Mouse (Mus musculus) spleen, adult 2 months (tissue): ENCODE measurements around the gene Ifnl3. TPM values are rescaled to one million over a fixed set of nuclear protein-coding genes. Genes with fewer than 3 reads are reported as not detected.
"Not testable (repeated sequence)": the region's sequence is repeated elsewhere in the genome, so short reads cannot be mapped to it uniquely, and the experiment has no call there.

Source experiments
- DNase-seq, 2 experiments: peaks; one replicate each; pipeline versions ENCODE4 v3.0.0 to v3.0.0-alpha.2; 2012 to 2021; ENCODE audit warnings: low spot score in 2 of 2, low read depth in 1 of 2
- H3K27ac ChIP-seq: fragments of 200-500 bp; 2 replicates; pipeline ENCODE4 v1.5.1; 2012; ENCODE audit warnings: low read length, inconsistent platforms; ENCODE audit not compliant: insufficient read depth
- H3K27me3 ChIP-seq: fragments of 200-500 bp; 2 replicates; pipeline ENCODE4 v1.6.1; 2012; ENCODE audit warnings: mild to moderate bottlenecking, moderate library complexity, low read length, inconsistent platforms; ENCODE audit not compliant: control insufficient read depth, insufficient read depth
- H3K36me3 ChIP-seq: fragments of 200-500 bp; 2 replicates; pipeline ENCODE4 v1.6.1; 2012; ENCODE audit warnings: mild to moderate bottlenecking, low read length, inconsistent platforms; ENCODE audit not compliant: control insufficient read depth, insufficient read depth
- H3K4me1 ChIP-seq: fragments of 200-500 bp; 2 replicates; pipeline ENCODE4 v1.6.1; 2011; ENCODE audit warnings: inconsistent platforms; ENCODE audit not compliant: control insufficient read depth, insufficient read depth, insufficient read length
- H3K4me3 ChIP-seq: fragments of 200-500 bp; 2 replicates; pipeline ENCODE4 v1.5.1; 2011; ENCODE audit warnings: mild to moderate bottlenecking, inconsistent platforms; ENCODE audit not compliant: insufficient read depth, insufficient read length; ENCODE audit errors: extremely low read depth
- CTCF ChIP-seq: fragments of 200-500 bp; IDR thresholded peaks from 2 replicates; pipeline ENCODE4 v1.5.1; 2011; ENCODE audit warnings: mild to moderate bottlenecking, inconsistent platforms; ENCODE audit not compliant: insufficient read depth, insufficient read length, insufficient replicate concordance; ENCODE audit errors: extremely low read depth
- POLR2A ChIP-seq: fragments of 200-500 bp; IDR thresholded peaks from 2 replicates; pipeline ENCODE4 v1.6.1; 2011; ENCODE audit warnings: low read depth, low read length, inconsistent platforms
- WGBS: fragments of 180-500 bp; shearing (Covaris S2); methylation state at CpG from one replicate; pipeline ENCODE4 v1.1.7; 2018; 5-methylcytosine and 5-hydroxymethylcytosine counted together
- polyA plus RNA-seq: library from polyadenylated mRNA; depleted of rRNA; stranded (reverse); fragments of >200 nt; gene quantifications from 2 replicates; pipeline ENCODE4 v1.2.3, GENCODE M21; 2012

The Ifnl3 gene
- polyA plus RNA-seq, 1 experiment = not detected

- H3K4me1 ChIP-seq = no peaks in the 10 kb centered on the region
- H3K27me3 ChIP-seq = peaks cover 1% of the 10 kb centered on the region; the same call in 1 of the 2 replicates
- 12% methylated on average over 10 of the region's 10 CpGs for WGBS
- TF ChIP-seq POLR2A (no peak), CTCF (peak; percentile 31; the same call in 1 of the 2 replicates)
- H3K27ac ChIP-seq = no peak overlapping the region
- no peak overlapping the region for H3K4me3 ChIP-seq
- H3K36me3 ChIP-seq = no peaks in the 10 kb centered on the region
- DNase-seq = peak; percentile 17 to 44
These were observed 32.2 kb upstream of the Ifnl3 start for GRCm38 (mm10) chr7:28490410-28490809.

- Histone ChIP-seq H3K36me3 (no peaks in the 10 kb centered on the region), H3K27me3 (peaks cover 1% of the 10 kb centered on the region; the same call in 1 of the 2 replicates), H3K27ac (no peak overlapping the region), H3K4me3 (no peak overlapping the region), H3K4me1 (no peaks in the 10 kb centered on the region)
- no peak for TF ChIP-seq CTCF
- TF ChIP-seq POLR2A = no peak
- WGBS = 50% methylated on average over 14 of the region's 14 CpGs
- no peak for DNase-seq
These were observed 31.7 kb upstream of the Ifnl3 start for GRCm38 (mm10) chr7:28490903-28491302.

- peaks cover 1% of the 10 kb centered on the region; the same call in 1 of the 2 replicates for H3K27me3 ChIP-seq
- no peak for DNase-seq
- no peak overlapping the region for H3K4me3 ChIP-seq
- no peak for TF ChIP-seq POLR2A
- TF ChIP-seq CTCF = no peak
- WGBS = 87% methylated on average over 8 of the region's 8 CpGs
- no peaks in the 10 kb centered on the region for H3K4me1 ChIP-seq
- H3K36me3 ChIP-seq = no peaks in the 10 kb centered on the region
- H3K27ac ChIP-seq = no peak overlapping the region
These were observed 30.3 kb upstream of the Ifnl3 start for GRCm38 (mm10) chr7:28492310-28492709.

GRCm38 (mm10) chr7:28495426-28495825, 27.2 kb upstream of the Ifnl3 start:
- Histone ChIP-seq H3K27ac (no peak overlapping the region), H3K4me1 (no peaks in the 10 kb centered on the region), H3K27me3 (no peaks in the 10 kb centered on the region), H3K36me3 (no peaks in the 10 kb centered on the region), H3K4me3 (no peak overlapping the region)
- TF ChIP-seq POLR2A (no peak), CTCF (no peak)
- no peak for DNase-seq
- WGBS = 89% methylated on average over 11 of the region's 11 CpGs

GRCm38 (mm10) chr7:28505585-28505984, 17.1 kb upstream of the Ifnl3 start:
- Histone ChIP-seq H3K4me1 (no peaks in the 10 kb centered on the region), H3K36me3 (no peaks in the 10 kb centered on the region), H3K27ac (no peak overlapping the region), H3K4me3 (no peak overlapping the region), H3K27me3 (no peaks in the 10 kb centered on the region)
- 7% methylated on average over 5 of the region's 5 CpGs for WGBS
- TF ChIP-seq POLR2A = no peak
- no peak for TF ChIP-seq CTCF
- DNase-seq = no peak

GRCm38 (mm10) chr7:28509121-28509520, 13.5 kb upstream of the Ifnl3 start:
- not testable (repeated sequence) for H3K4me3 ChIP-seq, H3K27me3 ChIP-seq, DNase-seq, H3K36me3 ChIP-seq, H3K27ac ChIP-seq, H3K4me1 ChIP-seq
- WGBS = 92% methylated on average over 2 of the region's 2 CpGs

GRCm38 (mm10) chr7:28510405-28510974, 12.1 kb upstream of the Ifnl3 start, which contains the start of gene Ifnl2:
Gene Ifnl2, minus strand, starts transcription at chr7:28510455.
- not testable (repeated sequence) for H3K36me3 ChIP-seq, H3K27ac ChIP-seq, H3K4me1 ChIP-seq, H3K27me3 ChIP-seq, H3K4me3 ChIP-seq, DNase-seq
- 61% methylated on average over 8 of the region's 8 CpGs for WGBS
